Mouse (Mus musculus) spleen, postnatal 10 days (tissue): ENCODE measurements around the gene Myo18a.
A peak's percentile ranks its signal among the peaks of the same experiment; 100 is the strongest.

ENCODE experiments used
- DNase-seq, 2 experiments: peaks; one replicate each; pipeline ENCODE4 v3.0.0; 2021 to 2022; ENCODE audit warnings: low spot score in 2 of 2

Gene Myo18a

GRCm38 (mm10) chr11:77793238-77793930 lies 30.3 kb downstream of the Myo18a start:
- peak; percentile 97 to 98 for DNase-seq

GRCm38 (mm10) chr11:77795216-77795615 lies 32.2 kb downstream of the Myo18a start:
- DNase-seq = no peak

GRCm38 (mm10) chr11:77800491-77800868 lies 37.4 kb downstream of the Myo18a start:
- no peak for DNase-seq

- DNase-seq = peak; percentile 62 to 81
Measured at GRCm38 (mm10) chr11:77800869-77801701, 38.0 kb downstream of the Myo18a start.

- peak; percentile 43 to 76 for DNase-seq
Measured at GRCm38 (mm10) chr11:77802341-77802865, 39.4 kb downstream of the Myo18a start.

GRCm38 (mm10) chr11:77806218-77806617 lies 43.2 kb downstream of the Myo18a start:
- DNase-seq = no peak

GRCm38 (mm10) chr11:77806855-77807254 lies 43.8 kb downstream of the Myo18a start:
- DNase-seq = no peak

- no peak for DNase-seq
Measured at GRCm38 (mm10) chr11:77808051-77808465, 45.0 kb downstream of the Myo18a start.

- DNase-seq = no peak
Measured at GRCm38 (mm10) chr11:77809215-77809614, 46.2 kb downstream of the Myo18a start.

- no peak for DNase-seq
Measured at GRCm38 (mm10) chr11:77810018-77810417, 47.0 kb downstream of the Myo18a start.

- DNase-seq = no peak
Measured at GRCm38 (mm10) chr11:77813969-77814368, 50.9 kb downstream of the Myo18a start.

GRCm38 (mm10) chr11:77816003-77816402 lies 53.0 kb downstream of the Myo18a start:
- peak; percentile 56 to 82 for DNase-seq

GRCm38 (mm10) chr11:77821648-77822047 lies 58.6 kb downstream of the Myo18a start:
- peak; percentile 35 to 69 for DNase-seq

GRCm38 (mm10) chr11:77822781-77823180 lies 59.7 kb downstream of the Myo18a start:
- peak; percentile 65 to 79 for DNase-seq

GRCm38 (mm10) chr11:77825853-77826252 lies 62.8 kb downstream of the Myo18a start:
- peak; percentile 39 to 76 for DNase-seq

GRCm38 (mm10) chr11:77826311-77826710 lies 63.3 kb downstream of the Myo18a start:
- no peak for DNase-seq

GRCm38 (mm10) chr11:77827241-77827995 lies 64.4 kb downstream of the Myo18a start:
- peak; percentile 63 to 81 for DNase-seq

- no peak for DNase-seq
Measured at GRCm38 (mm10) chr11:77828163-77828562, 65.1 kb downstream of the Myo18a start.

- no peak for DNase-seq
Measured at GRCm38 (mm10) chr11:77829043-77829841, 66.2 kb downstream of the Myo18a start.

GRCm38 (mm10) chr11:77830875-77831274 lies 67.8 kb downstream of the Myo18a start:
- no peak for DNase-seq

- DNase-seq = no peak
Measured at GRCm38 (mm10) chr11:77832541-77832940, 69.5 kb downstream of the Myo18a start.
